Mouse (Mus musculus): ENCODE measurements around the gene Dhx29.

- TF ChIP-seq POLR2A (IDR thresholded peaks at IDR 0.05; ENCODE audit: low read depth, low read length) (no peak), CTCF (IDR thresholded peaks at IDR 0.05; ENCODE audit: extremely low read depth, insufficient read depth, insufficient read length, insufficient replicate concordance) (no peak)
Measured at GRCm38 (mm10) chr13:112902176-112902575, 25.1 kb upstream of the Dhx29 start.

Data from spleen, adult 2 months (tissue).